Mouse (Mus musculus): ENCODE measurements around the gene Rnf145. TPM values are rescaled to one million over a fixed set of nuclear protein-coding genes. Genes with fewer than 3 reads are reported as not detected.

Gene Rnf145
- polyA plus RNA-seq, 1 experiment from 2014 or later, result 49.5 TPM

- Histone ChIP-seq H3K9me3 (replicated peaks; ENCODE audit: control insufficient read depth, low read length) (no peaks in the 10 kb centered on the region), H3K9ac (ENCODE audit: low read depth, low read length) (no peak overlapping the region), H3K36me3 (ENCODE audit: control insufficient read depth, insufficient read depth) (peaks cover 83% of the 10 kb centered on the region), H3K4me2 (ENCODE audit: low read depth, low read length) (no peak overlapping the region), H3K27me3 (ENCODE audit: control insufficient read depth, insufficient read depth, low read depth, low read length) (no peaks in the 10 kb centered on the region), H3K4me3 (ENCODE audit: low read depth, low read length) (no peak overlapping the region), H3K4me1 (ENCODE audit: control insufficient read depth, low read depth, low read length) (peaks cover 4% of the 10 kb centered on the region; the same call in 1 of the 2 replicates), H3K27ac (ENCODE audit: low read length) (no peak overlapping the region)
- WGBS (ENCODE audit: insufficient replicate concordance), result 77% methylated on average over 8 of the region's 8 CpGs
- ATAC-seq (ENCODE audit: low read depth), result no peak
Observed at GRCm38 (mm10) chr11:44547651-44548196, 29.0 kb downstream of the Rnf145 start.

DNA sequence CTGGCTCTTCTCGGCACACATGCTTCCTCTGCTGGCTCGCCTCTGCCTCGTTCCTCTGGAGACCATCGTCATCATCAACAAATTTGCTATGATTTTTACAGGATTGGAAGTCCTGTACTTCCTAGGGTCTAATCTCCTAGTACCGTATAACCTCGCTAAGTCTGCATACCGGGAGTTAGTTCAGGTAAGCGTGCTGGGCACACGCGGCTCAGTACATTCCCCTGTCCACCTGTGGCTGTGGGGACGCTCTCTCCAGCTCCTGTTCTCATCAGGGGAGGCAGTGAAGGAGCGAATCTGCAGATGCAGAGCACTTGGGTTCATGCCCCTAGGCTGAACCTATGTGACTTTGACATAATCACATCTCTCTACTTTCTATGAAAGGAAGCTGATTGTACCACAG is 30.1 kb downstream of the Rnf145 start:
- Histone ChIP-seq H3K4me2 (ENCODE audit: low read depth, low read length) (no peak overlapping the region), H3K27ac (ENCODE audit: low read length) (no peak overlapping the region), H3K4me3 (ENCODE audit: low read depth, low read length) (no peak overlapping the region), H3K9ac (ENCODE audit: low read depth, low read length) (no peak overlapping the region), H3K27me3 (ENCODE audit: control insufficient read depth, insufficient read depth, low read depth, low read length) (no peaks in the 10 kb centered on the region), H3K4me1 (ENCODE audit: control insufficient read depth, low read depth, low read length) (peaks cover 4% of the 10 kb centered on the region; the same call in 1 of the 2 replicates), H3K36me3 (ENCODE audit: control insufficient read depth, insufficient read depth) (peaks cover 84% of the 10 kb centered on the region), H3K9me3 (replicated peaks; ENCODE audit: control insufficient read depth, low read length) (no peaks in the 10 kb centered on the region)
- ATAC-seq (ENCODE audit: low read depth), result no peak
- WGBS (ENCODE audit: insufficient replicate concordance), result 93% methylated on average over 12 of the region's 12 CpGs

GRCm38 (mm10) chr11:44549511-44550278 is 30.9 kb downstream of the Rnf145 start:
- peaks cover 4% of the 10 kb centered on the region; the same call in 1 of the 2 replicates for H3K4me1 ChIP-seq (ENCODE audit: control insufficient read depth, low read depth, low read length)
- no peak for ATAC-seq (ENCODE audit: low read depth)
- H3K4me2 ChIP-seq (ENCODE audit: low read depth, low read length), result no peak overlapping the region
- H3K27ac ChIP-seq (ENCODE audit: low read length), result no peak overlapping the region
- H3K4me3 ChIP-seq (ENCODE audit: low read depth, low read length), result no peak overlapping the region
- no peaks in the 10 kb centered on the region for H3K27me3 ChIP-seq (ENCODE audit: control insufficient read depth, insufficient read depth, low read depth, low read length)
- no peaks in the 10 kb centered on the region for H3K9me3 ChIP-seq (replicated peaks; ENCODE audit: control insufficient read depth, low read length)
- H3K9ac ChIP-seq (ENCODE audit: low read depth, low read length), result no peak overlapping the region
- 82% methylated on average over 10 of the region's 10 CpGs for WGBS (ENCODE audit: insufficient replicate concordance)
- peaks cover 81% of the 10 kb centered on the region for H3K36me3 ChIP-seq (ENCODE audit: control insufficient read depth, insufficient read depth)

DNA sequence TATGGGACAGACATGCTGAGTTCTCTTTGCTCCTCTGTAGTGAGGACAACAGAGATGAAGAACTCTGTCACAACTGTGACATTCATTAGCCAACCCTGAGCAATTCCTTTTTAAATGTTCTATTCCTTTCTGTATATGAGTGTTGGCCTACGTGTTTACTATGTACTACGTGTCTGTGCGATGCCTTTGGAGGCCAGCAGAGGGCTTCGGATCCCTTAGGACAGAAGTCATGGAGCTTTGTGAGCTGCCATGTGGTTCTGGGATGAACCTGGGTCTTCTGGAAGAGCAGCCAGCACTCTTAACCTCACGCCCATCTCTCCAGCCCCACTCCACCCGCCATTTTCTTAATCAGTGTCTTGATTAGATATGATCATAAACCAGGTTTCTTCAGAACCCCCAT is 32.2 kb downstream of the Rnf145 start:
- Histone ChIP-seq H3K9ac (ENCODE audit: low read depth, low read length) (no peak overlapping the region), H3K4me2 (ENCODE audit: low read depth, low read length) (no peak overlapping the region), H3K9me3 (replicated peaks; ENCODE audit: control insufficient read depth, low read length) (no peaks in the 10 kb centered on the region), H3K36me3 (ENCODE audit: control insufficient read depth, insufficient read depth) (peaks cover 77% of the 10 kb centered on the region), H3K27ac (ENCODE audit: low read length) (no peak overlapping the region), H3K4me1 (ENCODE audit: control insufficient read depth, low read depth, low read length) (no peaks in the 10 kb centered on the region), H3K27me3 (ENCODE audit: control insufficient read depth, insufficient read depth, low read depth, low read length) (no peaks in the 10 kb centered on the region), H3K4me3 (ENCODE audit: low read depth, low read length) (no peak overlapping the region)
- WGBS (ENCODE audit: insufficient replicate concordance), result 89% methylated on average over 6 of the region's 6 CpGs
- no peak; the same call in 1 of the 2 replicates for ATAC-seq (ENCODE audit: low read depth)

DNA sequence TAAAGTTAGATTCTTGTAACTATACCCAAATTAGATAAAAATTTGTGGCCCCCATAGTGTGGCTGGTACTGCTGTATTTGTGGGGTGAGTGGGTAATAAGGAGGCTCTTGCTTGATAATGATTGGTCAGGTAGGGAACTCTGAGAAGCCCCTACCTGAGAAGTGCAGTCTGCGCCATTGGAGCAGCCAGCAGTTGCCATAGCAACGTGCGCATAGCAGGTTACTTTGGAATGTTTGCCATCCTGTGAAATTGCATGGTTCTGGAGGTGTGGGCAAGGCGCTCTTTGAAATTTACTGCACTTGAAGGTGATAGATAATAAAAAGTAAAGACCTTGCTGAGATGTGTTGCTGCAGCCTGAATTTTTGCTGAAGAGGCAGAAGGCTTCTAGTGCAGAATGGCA is 35.6 kb downstream of the Rnf145 start:
- H3K27me3 ChIP-seq (ENCODE audit: control insufficient read depth, insufficient read depth, low read depth, low read length), result no peaks in the 10 kb centered on the region
- no peak overlapping the region for H3K4me3 ChIP-seq (ENCODE audit: low read depth, low read length)
- H3K9me3 ChIP-seq (replicated peaks; ENCODE audit: control insufficient read depth, low read length), result no peaks in the 10 kb centered on the region
- 96% methylated on average over 4 of the region's 4 CpGs for WGBS (ENCODE audit: insufficient replicate concordance)
- no peak overlapping the region for H3K4me2 ChIP-seq (ENCODE audit: low read depth, low read length)
- H3K36me3 ChIP-seq (ENCODE audit: control insufficient read depth, insufficient read depth), result peaks cover 81% of the 10 kb centered on the region
- no peak overlapping the region for H3K27ac ChIP-seq (ENCODE audit: low read length)
- no peak overlapping the region for H3K9ac ChIP-seq (ENCODE audit: low read depth, low read length)
- no peaks in the 10 kb centered on the region for H3K4me1 ChIP-seq (ENCODE audit: control insufficient read depth, low read depth, low read length)
- no peak for ATAC-seq (ENCODE audit: low read depth)

GRCm38 (mm10) chr11:44558521-44558920 is 39.8 kb downstream of the Rnf145 start:
- H3K27me3 ChIP-seq (ENCODE audit: control insufficient read depth, insufficient read depth, low read depth, low read length), result no peaks in the 10 kb centered on the region
- H3K9ac ChIP-seq (ENCODE audit: low read depth, low read length), result no peak overlapping the region
- no peak for ATAC-seq (ENCODE audit: low read depth)
- 88% methylated on average over 3 of the region's 3 CpGs for WGBS (ENCODE audit: insufficient replicate concordance)
- H3K4me2 ChIP-seq (ENCODE audit: low read depth, low read length), result no peak overlapping the region
- peaks cover 80% of the 10 kb centered on the region for H3K36me3 ChIP-seq (ENCODE audit: control insufficient read depth, insufficient read depth)
- no peak overlapping the region for H3K27ac ChIP-seq (ENCODE audit: low read length)
- no peaks in the 10 kb centered on the region for H3K4me1 ChIP-seq (ENCODE audit: control insufficient read depth, low read depth, low read length)
- H3K9me3 ChIP-seq (replicated peaks; ENCODE audit: control insufficient read depth, low read length), result no peaks in the 10 kb centered on the region
- H3K4me3 ChIP-seq (ENCODE audit: low read depth, low read length), result no peak overlapping the region

GRCm38 (mm10) chr11:44559466-44559865 is 40.7 kb downstream of the Rnf145 start:
- H3K36me3 ChIP-seq (ENCODE audit: control insufficient read depth, insufficient read depth), result peaks cover 84% of the 10 kb centered on the region
- H3K27me3 ChIP-seq (ENCODE audit: control insufficient read depth, insufficient read depth, low read depth, low read length), result no peaks in the 10 kb centered on the region
- no peak for ATAC-seq (ENCODE audit: low read depth)
- H3K4me1 ChIP-seq (ENCODE audit: control insufficient read depth, low read depth, low read length), result no peaks in the 10 kb centered on the region
- no peak overlapping the region for H3K4me3 ChIP-seq (ENCODE audit: low read depth, low read length)
- WGBS (ENCODE audit: insufficient replicate concordance), result 92% methylated on average over 6 of the region's 6 CpGs
- H3K27ac ChIP-seq (ENCODE audit: low read length), result no peak overlapping the region
- no peaks in the 10 kb centered on the region for H3K9me3 ChIP-seq (replicated peaks; ENCODE audit: control insufficient read depth, low read length)
- no peak overlapping the region for H3K9ac ChIP-seq (ENCODE audit: low read depth, low read length)
- H3K4me2 ChIP-seq (ENCODE audit: low read depth, low read length), result no peak overlapping the region

- H3K36me3 ChIP-seq (ENCODE audit: control insufficient read depth, insufficient read depth), result peaks cover 89% of the 10 kb centered on the region
- no peak overlapping the region for H3K9ac ChIP-seq (ENCODE audit: low read depth, low read length)
- H3K4me2 ChIP-seq (ENCODE audit: low read depth, low read length), result no peak overlapping the region
- H3K9me3 ChIP-seq (replicated peaks; ENCODE audit: control insufficient read depth, low read length), result no peaks in the 10 kb centered on the region
- no peaks in the 10 kb centered on the region for H3K4me1 ChIP-seq (ENCODE audit: control insufficient read depth, low read depth, low read length)
- ATAC-seq (ENCODE audit: low read depth), result no peak
- H3K4me3 ChIP-seq (ENCODE audit: low read depth, low read length), result no peak overlapping the region
- no peak overlapping the region for H3K27ac ChIP-seq (ENCODE audit: low read length)
- no peaks in the 10 kb centered on the region for H3K27me3 ChIP-seq (ENCODE audit: control insufficient read depth, insufficient read depth, low read depth, low read length)
- WGBS (ENCODE audit: insufficient replicate concordance), result 88% methylated on average over 8 of the region's 8 CpGs
Observed at GRCm38 (mm10) chr11:44560396-44560795, 41.6 kb downstream of the Rnf145 start.

DNA sequence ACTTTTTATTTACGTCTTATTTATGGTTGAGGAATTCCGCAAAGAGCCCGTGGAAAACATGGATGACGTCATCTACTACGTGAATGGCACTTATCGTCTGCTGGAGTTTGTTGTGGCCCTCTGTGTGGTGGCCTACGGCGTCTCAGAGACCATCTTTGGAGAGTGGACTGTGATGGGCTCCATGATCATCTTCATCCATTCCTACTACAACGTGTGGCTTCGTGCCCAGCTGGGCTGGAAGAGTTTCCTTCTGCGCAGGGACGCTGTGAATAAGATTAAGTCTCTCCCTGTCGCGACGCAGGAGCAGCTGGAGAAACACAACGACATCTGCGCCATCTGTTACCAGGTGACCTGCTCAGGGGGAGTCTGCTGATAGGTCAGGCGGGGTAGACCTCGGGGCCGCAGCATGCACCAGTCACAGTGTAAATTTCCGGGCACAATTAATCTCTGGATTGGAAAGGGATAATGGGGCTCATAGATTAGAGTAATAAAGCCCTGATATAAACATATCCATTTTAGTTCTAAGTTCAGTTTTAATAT is 42.8 kb downstream of the Rnf145 start:
- WGBS (ENCODE audit: insufficient replicate concordance), result 92% methylated on average over 21 of the region's 21 CpGs
- Histone ChIP-seq H3K4me3 (ENCODE audit: low read depth, low read length) (no peak overlapping the region), H3K4me1 (ENCODE audit: control insufficient read depth, low read depth, low read length) (no peaks in the 10 kb centered on the region), H3K27ac (ENCODE audit: low read length) (no peak overlapping the region), H3K4me2 (ENCODE audit: low read depth, low read length) (no peak overlapping the region), H3K36me3 (ENCODE audit: control insufficient read depth, insufficient read depth) (peaks cover 88% of the 10 kb centered on the region), H3K27me3 (ENCODE audit: control insufficient read depth, insufficient read depth, low read depth, low read length) (no peaks in the 10 kb centered on the region), H3K9ac (ENCODE audit: low read depth, low read length) (no peak overlapping the region), H3K9me3 (replicated peaks; ENCODE audit: control insufficient read depth, low read length) (no peaks in the 10 kb centered on the region)
- no peak for ATAC-seq (ENCODE audit: low read depth)
